Mouse (Mus musculus): ENCODE measurements around the gene Olfr911-ps1. TPM values are rescaled to one million over a fixed set of nuclear protein-coding genes. Genes with fewer than 3 reads are reported as not detected.

Olfr911-ps1 gene
- not detected for total RNA-seq (2021)

DNA sequence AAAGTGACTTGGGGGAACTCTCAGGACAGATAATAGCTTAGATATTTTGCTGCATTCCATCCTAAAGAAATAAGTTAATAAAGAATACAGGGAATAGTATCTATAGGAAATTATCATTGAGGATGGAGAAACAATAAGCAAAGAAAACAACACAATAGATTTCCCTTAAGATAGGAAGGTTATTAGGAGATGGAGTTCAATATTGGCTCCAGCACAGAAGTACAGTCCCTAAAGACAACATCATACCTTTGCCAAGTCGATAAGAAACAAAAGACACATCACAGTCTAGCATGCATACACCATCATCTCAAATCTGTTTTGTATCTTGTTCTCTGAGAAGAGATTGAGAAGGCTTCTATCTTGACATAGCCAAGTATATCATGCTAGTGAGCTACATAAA is at the start of gene Olfr911-ps1:
Olfr911-ps1 (plus strand) TSS at position 301 of the 400 bp plus-strand sequence.
- intact Hi-C loops (cut with DNase I) = no loop called here
- no peak for DNase-seq (ENCODE audit: low spot score in 2 of 2)

DNA sequence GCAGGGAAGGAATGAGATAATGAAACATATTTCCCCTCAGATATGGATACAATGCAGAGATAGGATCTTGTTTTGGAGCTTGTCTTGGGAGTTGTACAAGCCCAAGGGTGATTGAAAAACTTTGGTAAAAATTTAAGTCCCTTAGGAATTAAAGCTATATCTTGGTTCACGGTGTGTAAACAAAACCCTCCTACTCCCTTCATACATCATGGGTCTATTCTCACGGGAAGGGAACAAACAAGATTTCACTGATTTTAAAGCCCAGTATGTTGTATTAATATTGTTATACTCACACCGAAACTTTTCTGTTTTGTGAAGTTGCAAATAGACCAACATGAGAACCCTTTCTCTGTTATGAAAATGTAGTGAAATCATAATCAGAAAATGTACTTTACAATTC is 34.6 kb upstream of the Olfr911-ps1 start, which contains the start of gene Olfr906:
Olfr906 (plus strand) TSS at position 301 of the 400 bp plus-strand sequence.
- intact Hi-C loops (cut with DNase I) = no loop called here
- no peak for DNase-seq (ENCODE audit: low spot score in 2 of 2)

DNA sequence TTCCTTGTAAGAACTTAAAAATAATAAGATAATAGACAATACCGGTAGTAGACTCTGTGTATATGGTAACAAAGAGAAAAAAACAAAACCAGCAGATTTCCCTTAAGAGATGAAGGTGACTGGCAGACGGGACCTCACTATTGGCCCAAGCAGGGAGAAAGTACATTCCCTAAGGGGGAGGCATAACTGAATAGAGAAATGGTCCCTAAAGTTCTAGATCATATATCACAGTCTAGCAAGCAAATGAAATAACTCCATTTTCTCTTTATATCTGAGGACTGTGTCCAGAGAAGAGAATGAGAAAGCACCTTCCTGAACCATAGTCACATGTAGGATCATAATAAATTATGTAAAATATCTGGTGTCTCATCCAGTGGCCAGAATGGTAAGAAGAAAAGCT is 25.9 kb upstream of the Olfr911-ps1 start, which contains the start of gene Olfr907:
Olfr907 (plus strand) TSS at position 301 of the 400 bp plus-strand sequence.
- intact Hi-C loops (cut with DNase I) = no loop called here
- DNase-seq (ENCODE audit: low spot score in 2 of 2) = no peak

DNA sequence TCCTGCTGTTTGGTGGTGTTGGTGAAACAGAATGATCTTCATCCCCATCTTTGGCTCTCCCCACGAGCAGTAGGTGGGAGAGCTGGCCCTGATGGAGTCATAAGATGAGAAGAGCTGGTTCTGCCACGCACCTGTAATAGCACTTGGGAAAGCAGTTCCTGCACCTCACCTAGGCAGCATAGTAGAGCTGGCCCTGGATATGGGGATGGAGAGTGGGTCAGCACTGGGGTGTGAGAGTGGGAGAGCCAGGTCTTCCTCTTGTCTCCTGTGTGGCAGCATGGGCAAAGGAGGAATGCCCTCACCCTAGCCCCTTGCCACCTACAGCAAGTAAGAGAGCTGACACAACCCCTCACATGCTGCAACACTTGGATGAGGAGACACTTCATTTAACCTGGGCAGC is 9.0 kb upstream of the Olfr911-ps1 start:
- intact Hi-C loops (cut with DNase I) = no loop called here
- no peak for DNase-seq (ENCODE audit: low spot score in 2 of 2)

DNA sequence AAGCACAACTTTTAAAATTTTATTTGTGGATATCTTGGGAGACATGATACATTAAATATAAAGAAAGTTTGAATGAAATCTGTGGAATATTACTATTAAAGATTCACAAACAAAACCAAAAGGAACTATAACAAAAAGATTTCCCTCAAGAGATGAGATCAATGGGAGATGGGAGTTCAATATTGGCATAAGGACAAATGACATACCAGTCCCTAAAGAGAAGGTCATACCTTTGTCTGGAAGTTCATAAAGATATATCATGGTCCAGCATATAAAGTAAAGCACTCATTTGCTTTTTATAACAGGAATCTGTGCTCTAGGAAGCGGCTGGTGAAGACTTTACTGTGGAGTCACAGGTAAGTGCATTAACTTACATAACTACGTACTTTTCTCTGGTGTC is 16.2 kb downstream of the Olfr911-ps1 start, which contains the start of gene Olfr910:
Olfr910 (plus strand) TSS at position 301 of the 400 bp plus-strand sequence.
- intact Hi-C loops (cut with DNase I) = no loop called here
- no peak for DNase-seq (ENCODE audit: low spot score in 2 of 2)

Other genes with a start within 250 kb of the Olfr911-ps1 start
- gene Olfr896-ps1, start 230.5 kb upstream of the Olfr911-ps1 start, total RNA-seq (2021) = not detected
- not detected for gene Olfr25, start 192.5 kb upstream of the Olfr911-ps1 start, total RNA-seq (2021)
- gene Olfr898, start 173.2 kb upstream of the Olfr911-ps1 start, total RNA-seq (2021) = not detected
- gene Olfr250, start 154.7 kb upstream of the Olfr911-ps1 start, total RNA-seq (2021) = not detected
- not detected for gene Olfr251, start 144.5 kb upstream of the Olfr911-ps1 start, total RNA-seq (2021)
- gene Olfr147, start 119.9 kb upstream of the Olfr911-ps1 start, total RNA-seq (2021) = not detected
- not detected for gene Olfr901, start 92.1 kb upstream of the Olfr911-ps1 start, total RNA-seq (2021)
- not detected for gene Olfr902, start 73.9 kb upstream of the Olfr911-ps1 start, total RNA-seq (2021)
- gene Olfr904, start 58.4 kb upstream of the Olfr911-ps1 start, total RNA-seq (2021) = not detected
- not detected for gene Olfr905, start 50.5 kb upstream of the Olfr911-ps1 start, total RNA-seq (2021)
- gene Olfr906, start 34.5 kb upstream of the Olfr911-ps1 start, total RNA-seq (2021) = not detected
- gene Olfr907, start 25.8 kb upstream of the Olfr911-ps1 start, total RNA-seq (2021) = not detected
- gene Olfr910, start 16.3 kb downstream of the Olfr911-ps1 start, total RNA-seq (2021) = not detected
- not detected for gene Olfr912, start 58.6 kb downstream of the Olfr911-ps1 start, total RNA-seq (2021)
- not detected for gene Olfr913, start 71.2 kb downstream of the Olfr911-ps1 start, total RNA-seq (2021)
- not detected for gene Olfr914, start 83.5 kb downstream of the Olfr911-ps1 start, total RNA-seq (2021)
- not detected for gene Olfr916, start 138.3 kb downstream of the Olfr911-ps1 start, total RNA-seq (2021)
- not detected for gene Olfr917, start 144.3 kb downstream of the Olfr911-ps1 start, total RNA-seq (2021)
- gene Olfr918, start 153.0 kb downstream of the Olfr911-ps1 start, total RNA-seq (2021) = not detected
- gene Olfr919, start 182.1 kb downstream of the Olfr911-ps1 start, total RNA-seq (2021) = not detected
- 1 to 10 TPM; 7.9 to 8.0 TPM for gene Vwa5a, start 196.7 kb downstream of the Olfr911-ps1 start, total RNA-seq (2021)
- gene Olfr920, start 230.7 kb downstream of the Olfr911-ps1 start, total RNA-seq (2021) = under 1 TPM in 1 of 2 experiments, not detected in 1; 0.11 TPM

All from left cerebral cortex, postnatal 36 days (tissue).